29 mouse cellular contexts compared by ENCODE assay signal in the genomic region with DNA sequence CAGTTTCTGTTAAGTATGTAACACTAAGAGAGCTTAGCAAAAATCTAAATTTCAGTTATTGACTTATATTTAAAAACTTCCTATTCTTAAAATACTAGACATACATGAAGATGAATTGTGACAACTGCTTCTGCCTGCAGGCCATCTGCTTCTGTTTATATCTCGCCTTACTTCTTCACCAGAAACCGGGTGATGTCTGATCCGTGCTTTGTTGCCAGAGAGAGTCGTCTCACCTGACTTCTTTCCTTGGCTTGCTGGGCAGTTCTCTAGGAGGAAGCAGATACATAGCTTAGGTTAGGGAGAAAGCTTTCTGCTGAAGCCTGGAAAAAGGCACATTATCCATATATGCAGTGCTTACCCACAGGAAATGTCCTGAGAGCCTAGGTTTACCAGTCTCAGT.
DNase-seq lines count a peak whose midpoint lies in the region; ATAC-seq and TF ChIP-seq lines count a peak whose summit lies in the region.
"Had no signal": no experiment of that assay in that cellular context is flagged by ENCODE, and none has a peak within 500 bp of the region (broad histone marks: within the 10 kb centered on the region; RNA-seq: fewer than 3 reads in every experiment).

No protein-coding gene starts in this region.

- no peaks in the 10 kb centered on the region for H3K36me3 ChIP-seq in forebrain, embryonic 15.5 days
- H3K36me3 ChIP-seq in forebrain, embryonic 12.5 days (replicated peaks): peaks cover 14% of the 10 kb centered on the region
- H3K36me3 ChIP-seq: neural tube, embryonic 15.5 days had no signal

- H3K27me3 ChIP-seq in forebrain, embryonic 15.5 days: no peaks in the 10 kb centered on the region
- no peaks in the 10 kb centered on the region for H3K27me3 ChIP-seq in forebrain, embryonic 12.5 days
- H3K27me3 ChIP-seq: heart, embryonic 13.5 days; kidney, embryonic 15.5 days; limb, embryonic 12.5 days; liver, embryonic 15.5 days; neural tube, embryonic 15.5 days; stomach, embryonic 15.5 days had no signal

- TF ChIP-seq CTCF in layer of hippocampus, adult 2 months (conservative IDR thresholded peaks at IDR 0.05): no peak

- peaks cover 13% of the 10 kb centered on the region for H3K4me1 ChIP-seq in forebrain, embryonic 15.5 days
- H3K4me1 ChIP-seq in forebrain, embryonic 12.5 days: peaks cover 14% of the 10 kb centered on the region
- H3K4me1 ChIP-seq: liver, embryonic 15.5 days; stomach, embryonic 15.5 days had no signal

- WGBS in forebrain, embryonic 15.5 days: 70% methylated on average over 4 of the region's 4 CpGs
- 88% methylated on average over 4 of the region's 4 CpGs for WGBS in forebrain, embryonic 12.5 days

- no peak overlapping the region for H3K4me3 ChIP-seq in forebrain, embryonic 15.5 days
- H3K4me3 ChIP-seq in forebrain, embryonic 12.5 days (replicated peaks): no peak overlapping the region
- H3K4me3 ChIP-seq in layer of hippocampus, adult 2 months: no peak overlapping the region
- H3K4me3 ChIP-seq: gastrocnemius, adult 2 months; heart, adult 2 months; heart, embryonic 13.5 days; kidney, embryonic 15.5 days; limb, embryonic 12.5 days; liver, embryonic 15.5 days; neural tube, embryonic 15.5 days; stomach, embryonic 15.5 days had no signal

- DNase-seq in layer of hippocampus, adult 2 months (ENCODE audit: low spot score in 2 of 2): peak in 1 of 2 experiments; percentile 42
- no peak for DNase-seq in layer of hippocampus, postnatal 25 days (ENCODE audit: extremely low spot score in 1 of 2, low spot score in 1 of 2)
- peak; percentile 69 for DNase-seq in right cerebral cortex, adult 18-20 months
- no peak for DNase-seq in right cerebral cortex, postnatal 14 days
- DNase-seq in cerebellum, adult 9-10 months: no peak
- DNase-seq: adrenal gland, adult 8-10 months; cerebellum, adult 8-10 months; cerebellum, postnatal 36 days; gastrocnemius, adult 2 months; gastrocnemius, postnatal 36 days; heart, adult 2 months; heart, postnatal 10 days; kidney, adult 18-20 months; kidney, postnatal 25 days; lung, embryonic 14.5 days; lung, postnatal 14 days; midbrain, embryonic 14.5 days; retina, postnatal 1 day had no signal

- no peak for ATAC-seq in forebrain, embryonic 15.5 days (replicated peaks)
- no peak for ATAC-seq in forebrain, embryonic 12.5 days (ENCODE audit: low FRiP score)
- ATAC-seq: forebrain, embryonic 16.5 days had no signal

- no peak overlapping the region for H3K9ac ChIP-seq in forebrain, embryonic 15.5 days (replicated peaks)
- no peak overlapping the region for H3K9ac ChIP-seq in forebrain, embryonic 12.5 days
- H3K9ac ChIP-seq: heart, embryonic 13.5 days; hindbrain, embryonic 14.5 days; kidney, embryonic 15.5 days; limb, embryonic 12.5 days; liver, embryonic 15.5 days; lung, embryonic 14.5 days; neural tube, embryonic 15.5 days; stomach, embryonic 15.5 days had no signal

- H3K4me2 ChIP-seq in forebrain, embryonic 15.5 days (replicated peaks): no peak overlapping the region
- H3K4me2 ChIP-seq in forebrain, embryonic 12.5 days: no peak overlapping the region
- H3K4me2 ChIP-seq: heart, embryonic 13.5 days; hindbrain, embryonic 14.5 days; kidney, embryonic 15.5 days; limb, embryonic 12.5 days; liver, embryonic 15.5 days; lung, embryonic 14.5 days; neural tube, embryonic 15.5 days; stomach, embryonic 15.5 days had no signal

- no peaks in the 10 kb centered on the region for H3K9me3 ChIP-seq in forebrain, embryonic 15.5 days
- H3K9me3 ChIP-seq in forebrain, embryonic 12.5 days: no peaks in the 10 kb centered on the region
- H3K9me3 ChIP-seq: G1E; heart, embryonic 13.5 days; kidney, embryonic 15.5 days; limb, embryonic 12.5 days; liver, embryonic 15.5 days; neural tube, embryonic 15.5 days; stomach, embryonic 15.5 days had no signal

- H3K27ac ChIP-seq in forebrain, embryonic 15.5 days (replicated peaks): 0 out of 2 replicates have a peak overlapping the region, but pooled peaks have one; percentile 43
- no peak overlapping the region for H3K27ac ChIP-seq in forebrain, embryonic 12.5 days
- 0 out of 2 replicates have a peak overlapping the region, but pooled peaks have one; percentile 54 for H3K27ac ChIP-seq in layer of hippocampus, adult 2 months
- H3K27ac ChIP-seq: gastrocnemius, adult 2 months; heart, adult 2 months; heart, embryonic 13.5 days; hindbrain, embryonic 14.5 days; kidney, embryonic 15.5 days; limb, embryonic 12.5 days; liver, embryonic 15.5 days; neural tube, embryonic 15.5 days; stomach, embryonic 15.5 days had no signal
